Mouse (Mus musculus) liver, postnatal 0 days (tissue): Measurements from ENCODE around the gene Asrgl1.

ENCODE experiments used
- CTCF ChIP-seq: sonication (generic); IDR thresholded peaks from 2 replicates; pipeline ENCODE4 v1.5.1; 2016; ENCODE audit warnings: antibody characterized with exemption, low read depth
- EP300 ChIP-seq: IDR thresholded peaks from 2 replicates; pipeline ENCODE4 v1.6.1; 2016; ENCODE audit warnings: antibody characterized with exemption, low read depth, mild to moderate bottlenecking

DNA sequence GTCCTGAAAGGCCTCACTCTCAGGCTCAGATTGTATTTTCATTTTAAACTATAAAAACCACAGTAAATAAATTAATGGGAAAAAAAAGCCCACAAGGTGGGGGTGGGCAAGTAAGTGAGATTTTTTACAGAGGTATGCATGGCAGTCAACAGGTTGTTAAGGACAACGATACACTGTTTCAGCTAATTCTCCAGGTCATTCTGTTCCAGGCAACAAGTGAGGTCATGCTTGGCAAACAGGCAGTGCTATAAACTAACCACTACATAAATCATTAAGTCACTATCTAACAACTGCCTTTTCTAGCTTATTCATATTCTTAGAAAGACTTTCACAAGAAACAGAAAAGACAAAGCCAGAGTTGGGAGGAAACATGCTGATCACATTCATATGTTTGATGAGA lies 5.4 kb downstream of the Asrgl1 start:
- TF ChIP-seq CTCF (no peak), EP300 (no peak)
